Mouse (Mus musculus) lung, adult 18-20 months (tissue): Measurements from ENCODE around the gene Hcrtr2.

Source experiments
- DNase-seq, 2 experiments: peaks; one replicate each; pipeline ENCODE4 v3.0.0; 2022; ENCODE audit warnings: mixed read lengths in 2 of 2

Gene Hcrtr2

DNA sequence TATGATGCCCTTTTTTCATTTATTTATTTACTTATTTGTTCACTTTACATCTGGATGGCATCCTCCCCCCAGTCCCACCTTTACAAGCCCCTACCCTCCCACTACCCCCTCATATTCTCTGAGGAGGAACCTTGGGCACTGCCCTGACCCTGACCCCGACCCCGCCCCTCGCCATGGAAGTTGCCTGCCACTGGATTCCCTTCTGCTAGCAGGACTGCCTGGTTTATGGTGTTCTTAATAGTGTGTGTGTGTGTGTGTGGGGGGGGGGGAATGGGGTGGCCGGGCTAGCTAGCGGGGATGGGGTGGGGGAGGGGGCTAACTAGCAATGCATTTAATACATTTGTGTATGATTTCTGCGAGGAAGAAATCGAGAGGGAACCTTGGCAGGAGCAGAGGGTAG lies 88.8 kb downstream of the Hcrtr2 start:
- DNase-seq = no peak

DNA sequence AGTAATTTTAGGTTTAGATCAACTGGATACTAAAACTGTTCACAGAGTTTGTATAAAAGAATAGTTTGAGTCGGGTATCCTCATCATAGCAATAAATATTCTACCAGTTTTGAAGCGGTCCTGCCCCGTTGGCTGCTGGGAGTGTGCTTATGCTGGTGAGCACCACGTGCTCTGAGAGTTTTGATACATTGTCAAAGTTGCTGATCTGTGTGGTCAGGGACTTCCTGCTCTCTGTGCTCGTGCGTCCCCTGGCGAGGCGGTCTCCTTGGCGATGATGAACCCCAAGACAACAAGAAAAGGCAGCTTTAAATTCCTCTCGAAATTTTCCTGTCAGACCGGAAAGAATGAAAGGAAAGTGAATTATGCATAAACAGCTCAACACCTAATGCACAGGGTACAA lies 93.3 kb downstream of the Hcrtr2 start:
- DNase-seq = no peak

DNA sequence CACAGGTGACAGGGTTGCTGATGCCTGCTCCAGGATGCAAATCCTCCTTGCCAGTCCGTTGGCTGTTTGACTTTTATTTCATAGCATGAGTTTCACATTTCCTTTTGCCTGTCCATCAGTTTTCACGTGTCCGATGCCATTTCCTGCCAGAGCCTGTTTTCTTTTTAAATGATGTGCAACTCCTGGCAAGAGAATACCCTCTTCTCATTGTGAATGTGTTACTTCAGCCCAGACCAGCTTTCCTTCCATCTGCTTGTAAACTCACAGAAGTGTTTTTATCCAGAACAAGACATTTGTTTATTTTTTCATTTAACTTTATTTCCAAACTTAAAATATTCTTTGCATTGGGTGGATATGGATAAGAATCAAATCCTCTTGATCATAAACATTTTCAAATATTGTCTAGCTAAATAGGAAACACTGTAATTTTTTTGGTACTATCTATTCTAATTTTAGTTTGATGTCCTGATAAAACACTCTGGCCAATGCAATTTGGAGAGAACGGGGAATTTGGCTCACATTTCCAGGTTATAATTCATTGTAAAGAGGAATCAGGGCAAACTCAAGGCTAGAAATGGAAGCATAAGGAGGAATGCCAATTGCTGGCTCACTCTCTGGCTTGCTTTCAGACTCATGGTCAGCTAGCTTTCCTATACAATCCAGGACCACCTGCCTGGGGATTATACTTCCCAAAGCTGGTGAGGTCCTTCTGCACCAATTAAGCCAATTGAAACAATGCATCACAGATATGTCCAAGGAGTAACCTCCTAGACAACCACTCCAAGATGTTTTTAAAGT lies 106.3 kb downstream of the Hcrtr2 start:
- no peak for DNase-seq

DNA sequence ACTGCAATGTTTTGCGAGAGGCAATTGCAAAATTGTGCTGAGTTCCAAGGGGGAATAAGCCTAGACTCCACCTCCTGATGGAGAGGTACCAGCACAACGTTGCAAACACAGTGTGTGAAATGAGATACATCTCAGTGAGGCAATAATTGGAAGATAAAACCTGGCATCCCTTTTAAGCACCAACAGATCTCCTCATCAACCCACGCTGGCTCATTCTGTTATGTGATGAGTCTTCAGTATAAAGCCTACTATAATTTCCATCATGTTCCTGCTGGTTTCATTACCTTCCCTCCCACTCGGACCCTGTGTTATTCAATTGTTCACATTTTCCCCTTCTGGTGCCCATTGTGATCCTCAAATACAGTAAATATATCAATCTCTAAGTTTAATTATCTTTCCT lies 109.0 kb downstream of the Hcrtr2 start:
- no peak for DNase-seq

DNA sequence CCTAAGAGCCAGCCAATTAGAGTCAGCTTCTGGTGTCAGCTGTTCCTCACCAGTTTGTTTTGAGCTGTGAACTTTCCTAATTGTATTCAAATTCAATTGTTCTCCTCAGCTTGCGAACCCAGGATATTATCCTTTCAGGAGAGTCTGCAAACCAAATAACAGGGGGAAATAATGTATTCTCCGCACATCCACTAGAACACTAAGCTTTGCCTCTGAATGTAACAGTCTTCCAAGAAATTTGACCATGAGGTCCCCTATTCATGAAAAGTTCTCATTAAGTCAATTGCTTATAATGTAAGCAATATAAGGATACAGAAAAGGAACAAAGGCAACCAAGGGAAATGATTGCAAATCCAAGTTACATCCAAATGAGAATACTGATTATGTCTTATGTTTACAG lies 110.1 kb downstream of the Hcrtr2 start, which contains the start of gene Gfral:
Gfral (minus strand) TSS at position 101 of the 400 bp plus-strand sequence.
- no peak for DNase-seq

DNA sequence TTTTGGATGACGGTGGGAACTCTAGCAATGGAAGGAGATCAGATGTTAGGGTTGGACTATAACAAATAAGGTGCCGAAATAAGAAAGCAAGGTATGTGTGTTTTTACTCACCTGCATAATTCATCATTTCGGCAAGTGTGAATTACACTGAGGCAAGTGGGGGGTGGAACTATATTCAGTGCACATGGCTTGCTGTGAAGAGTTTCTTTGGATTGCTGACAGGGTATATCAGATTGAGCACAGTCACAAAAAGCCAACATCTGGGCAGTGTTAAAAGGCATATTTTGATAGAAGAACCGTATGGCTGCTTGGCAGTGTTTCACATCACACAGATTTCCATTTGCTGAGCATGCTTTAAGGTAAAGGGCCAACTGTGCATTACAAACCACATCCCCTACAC lies 126.7 kb downstream of the Hcrtr2 start:
- no peak for DNase-seq

DNA sequence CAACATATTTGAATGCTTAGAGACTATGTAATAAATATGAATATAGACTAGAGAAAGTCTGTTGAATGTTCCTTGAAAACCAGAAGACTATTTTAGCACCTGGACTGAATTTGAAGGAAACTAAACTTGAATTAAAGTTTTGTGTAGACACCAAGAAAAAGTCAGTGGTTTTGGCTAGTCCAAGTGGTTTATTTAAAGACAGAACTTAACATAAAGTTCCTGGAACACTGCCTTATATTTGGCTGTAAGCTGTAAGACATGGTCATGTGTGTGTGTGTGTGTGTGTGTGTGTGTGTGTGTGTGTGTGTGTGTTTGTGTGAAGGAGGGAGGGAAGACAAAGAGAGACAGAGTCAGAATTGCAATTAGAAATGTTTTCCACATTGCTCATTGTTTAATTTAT lies 144.4 kb downstream of the Hcrtr2 start:
- DNase-seq = no peak
